20 mouse cellular contexts compared by ENCODE assay signal in the genomic region with DNA sequence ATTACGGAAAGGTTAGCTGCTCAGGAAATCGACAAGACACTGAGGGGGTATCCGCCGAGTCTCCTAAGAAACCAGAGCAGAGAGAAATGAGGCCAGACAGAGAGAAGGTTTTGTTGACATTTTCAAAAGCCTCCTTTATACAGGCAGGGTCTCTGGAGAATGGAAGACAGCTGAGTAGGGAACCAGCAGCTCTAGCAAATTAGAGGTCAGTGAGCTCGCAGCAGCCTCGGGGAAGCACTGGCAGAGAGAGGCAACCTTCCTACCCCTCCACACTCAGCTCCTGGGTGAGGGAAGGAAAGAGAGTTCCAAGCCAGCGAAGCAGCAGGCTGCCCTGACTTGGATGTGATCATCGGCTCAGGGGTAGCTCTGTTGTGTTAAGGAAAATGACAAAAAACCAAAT.
A peak's percentile ranks its signal among the peaks of the same experiment; 100 is the strongest.
DNase-seq lines count a peak whose midpoint lies in the region; ATAC-seq and TF ChIP-seq lines count a peak whose summit lies in the region.
"Had no signal": no experiment of that assay in that cellular context is flagged by ENCODE, and none has a peak within 500 bp of the region (broad histone marks: within the 10 kb centered on the region; RNA-seq: fewer than 3 reads in every experiment).

No protein-coding gene starts in this region.

- no peak overlapping the region for H3K9ac ChIP-seq in hindbrain, embryonic 16.5 days (ENCODE audit: low read depth, low read length)
- H3K9ac ChIP-seq: heart, embryonic 12.5 days; lung, embryonic 14.5 days had no signal

- no peak for TF ChIP-seq POLR2A in lung, adult 2 months (IDR thresholded peaks at IDR 0.05; ENCODE audit: borderline replicate concordance, extremely low read depth, low read depth, low read length)

- H3K4me3 ChIP-seq in hindbrain, embryonic 16.5 days (ENCODE audit: low read length), result no peak overlapping the region
- H3K4me3 ChIP-seq in lung, adult 2 months (replicated peaks; ENCODE audit: extremely low read depth, low read depth, low read length), result no peak overlapping the region
- H3K4me3 ChIP-seq: heart, embryonic 12.5 days; myocyte had no signal

- WGBS in hindbrain, embryonic 16.5 days, result 30% methylated on average over 8 of the region's 8 CpGs
- 67% methylated on average over 8 of the region's 8 CpGs for WGBS in lung, adult 2 months

- H3K27ac ChIP-seq in hindbrain, embryonic 16.5 days (ENCODE audit: low read depth, low read length), result no peak overlapping the region

- H3K36me3 ChIP-seq in hindbrain, embryonic 16.5 days (ENCODE audit: control insufficient read depth, insufficient read depth, low read length), result no peaks in the 10 kb centered on the region

- TF ChIP-seq CTCF in lung, adult 2 months (IDR thresholded peaks at IDR 0.05; ENCODE audit: insufficient read depth, low read length), result no peak

- 0 out of 2 replicates have a peak, but pooled peaks have one; percentile 6 for ATAC-seq in cerebellum, adult (ENCODE audit: insufficient number of reproducible peaks, low FRiP score, low TSS enrichment)
- peak; percentile 76 for ATAC-seq in hindbrain, embryonic 16.5 days
- ATAC-seq: activated CD4-positive, CD25-positive, alpha-beta regulatory T cell, adult 4 months had no signal

- H3K4me1 ChIP-seq in hindbrain, embryonic 16.5 days (ENCODE audit: control insufficient read depth, insufficient read depth, low read depth, low read length), result peaks cover 2% of the 10 kb centered on the region; the same call in 1 of the 2 replicates
- no peaks in the 10 kb centered on the region for H3K4me1 ChIP-seq in lung, adult 2 months (ENCODE audit: control insufficient read depth, insufficient read depth, low read length)
- H3K4me1 ChIP-seq: heart, embryonic 12.5 days had no signal

- no peak for DNase-seq in cerebellum, adult 9-11 months
- peak; percentile 11 to 23 for DNase-seq in layer of hippocampus, postnatal 10 days (ENCODE audit: low spot score in 2 of 2)
- DNase-seq in layer of hippocampus, adult 8-10 months (ENCODE audit: low spot score in 2 of 2), result no peak
- DNase-seq in retina, postnatal 1 day, result peak; percentile 34
- DNase-seq in lung, adult 2 months, result no peak
- no peak for DNase-seq in adrenal gland, postnatal 25 days
- DNase-seq: cerebellum, adult 11 months; gastrocnemius, postnatal 10 days; heart, postnatal 4 days; kidney, adult 18-20 months; kidney, postnatal 25 days; lung, embryonic 14.5 days; right cerebral cortex, adult 18-20 months; thymus, postnatal 25 days had no signal

- H3K9me3 ChIP-seq in hindbrain, embryonic 16.5 days (ENCODE audit: control insufficient read depth, low read length), result no peaks in the 10 kb centered on the region
- H3K9me3 ChIP-seq: heart, embryonic 12.5 days had no signal

- 0 out of 2 replicates have a peak overlapping the region, but pooled peaks have one; percentile 11 for H3K4me2 ChIP-seq in hindbrain, embryonic 16.5 days (ENCODE audit: low read length)
- H3K4me2 ChIP-seq: heart, embryonic 12.5 days; lung, embryonic 14.5 days had no signal

- H3K27me3 ChIP-seq in hindbrain, embryonic 16.5 days (replicated peaks; ENCODE audit: control insufficient read depth, insufficient read depth, low read length), result no peaks in the 10 kb centered on the region
- H3K27me3 ChIP-seq: CH12.LX; heart, embryonic 12.5 days had no signal

Comparison
In these comparisons a context has a peak if more than half of its experiments do, and no peak if none do; other contexts are left out.
1. DNase-seq: peak in layer of hippocampus, postnatal 10 days (2 of 2) and retina, postnatal 1 day (single experiment); none in cerebellum, adult 9-11 months (single experiment), layer of hippocampus, adult 8-10 months (0 of 2), lung, adult 2 months (single experiment) and adrenal gland, postnatal 25 days (single experiment).